Mouse (Mus musculus): ENCODE data around the gene Adra2a. TPM values are rescaled to one million over a fixed set of nuclear protein-coding genes. Genes with fewer than 3 reads are reported as not detected.

Gene Adra2a
- polyA plus RNA-seq (2012; rRNA removed) (0.09 and 0.11 TPM in 2 replicates), polyA plus RNA-seq (2014; fragmentation: Nextera tagmentation; extraction: Ambion mirVana) (0.04 and 0.10 TPM in 2 replicates)

- 60% methylated on average over 5 of the region's 5 CpGs for WGBS (ENCODE audit: insufficient replicate concordance)
These were observed at the start of gene Adra2a for GRCm38 (mm10) chr19:54043851-54044250. Gene Adra2a (plus strand): TSS chr19:54044151.

GRCm38 (mm10) chr19:53994276-53994675, 49.7 kb upstream of the Adra2a start:
- no peak overlapping the region for H3K9ac ChIP-seq (replicated peaks)
- ATAC-seq (ENCODE audit: insufficient read depth) (no peak), DNase-seq (ENCODE audit: low read depth in 3 of 3, low spot score in 3 of 3) (no peak)
- no peaks in the 10 kb centered on the region for H3K36me3 ChIP-seq (replicated peaks; ENCODE audit: control insufficient read depth, insufficient read depth, low read depth)
- H3K4me3 ChIP-seq (ENCODE audit: insufficient read depth in 1 of 2, low read depth in 2 of 2, low read length in 2 of 2), result no peak overlapping the region
- no peaks in the 10 kb centered on the region for H3K4me1 ChIP-seq (replicated peaks; ENCODE audit: control insufficient read depth in 2 of 2, insufficient read depth in 2 of 2, low read length in 1 of 2)
- H3K4me2 ChIP-seq (ENCODE audit: low read depth), result no peak overlapping the region
- WGBS (ENCODE audit: insufficient replicate concordance), result 69% methylated on average over 1 of the region's 1 CpGs
- H3K9me3 ChIP-seq (ENCODE audit: control insufficient read depth, low read length), result no peaks in the 10 kb centered on the region
- TF ChIP-seq EP300 (IDR thresholded peaks at IDR 0.05; ENCODE audit: low read depth) (no peak), CTCF (IDR thresholded peaks at IDR 0.05; ENCODE audit: low read depth) (no peak)
- H3K27ac ChIP-seq, result no peak overlapping the region
- no peaks in the 10 kb centered on the region for H3K27me3 ChIP-seq (ENCODE audit: control insufficient read depth, insufficient read depth, low read length)

More at GRCm38 (mm10) chr19:54043851-54044250, at the start of gene Adra2a:
- H3K4me1 ChIP-seq (replicated peaks; ENCODE audit: control insufficient read depth in 2 of 2, insufficient read depth in 2 of 2, low read length in 1 of 2), result no peaks in the 10 kb centered on the region; a peak in 1 of 4 replicates
- H3K4me3 ChIP-seq (ENCODE audit: insufficient read depth in 1 of 2, low read depth in 2 of 2, low read length in 2 of 2), result peak within 1 kb of the TSS; percentile 30 to 32; a peak in 3 of 4 replicates
- peak within 1 kb of the TSS; percentile 51 for H3K4me2 ChIP-seq (ENCODE audit: low read depth)
- H3K9ac ChIP-seq (replicated peaks), result no peak within 1 kb of the TSS
- DNase-seq (ENCODE audit: low read depth in 3 of 3, low spot score in 3 of 3) (no peak), ATAC-seq (ENCODE audit: insufficient read depth) (no peak)
- H3K36me3 ChIP-seq (replicated peaks; ENCODE audit: control insufficient read depth, insufficient read depth, low read depth), result no peaks in the 10 kb centered on the region
- H3K27me3 ChIP-seq (ENCODE audit: control insufficient read depth, insufficient read depth, low read length), result peaks cover 61% of the 10 kb centered on the region
- no peak for TF ChIP-seq CTCF (IDR thresholded peaks at IDR 0.05; ENCODE audit: low read depth)
- no peak for TF ChIP-seq EP300 (IDR thresholded peaks at IDR 0.05; ENCODE audit: low read depth)
- H3K9me3 ChIP-seq (ENCODE audit: control insufficient read depth, low read length), result no peaks in the 10 kb centered on the region
- no peak within 1 kb of the TSS for H3K27ac ChIP-seq

GRCm38 (mm10) chr19:54010973-54011372, 33.0 kb upstream of the Adra2a start:
- no peak for ATAC-seq (ENCODE audit: insufficient read depth)
- H3K9ac ChIP-seq (replicated peaks), result no peak overlapping the region
- no peak overlapping the region for H3K27ac ChIP-seq
- H3K9me3 ChIP-seq (ENCODE audit: control insufficient read depth, low read length), result no peaks in the 10 kb centered on the region
- no peak overlapping the region for H3K4me2 ChIP-seq (ENCODE audit: low read depth)
- H3K4me1 ChIP-seq (replicated peaks; ENCODE audit: control insufficient read depth in 2 of 2, insufficient read depth in 2 of 2, low read length in 1 of 2), result peaks cover 0 to 3% of the 10 kb centered on the region in 2 experiments; a peak in 1 of 4 replicates
- DNase-seq (ENCODE audit: low read depth in 3 of 3, low spot score in 3 of 3), result no peak
- H3K36me3 ChIP-seq (replicated peaks; ENCODE audit: control insufficient read depth, insufficient read depth, low read depth), result no peaks in the 10 kb centered on the region
- WGBS (ENCODE audit: insufficient replicate concordance), result 66% methylated on average over 4 of the region's 4 CpGs
- TF ChIP-seq EP300 (IDR thresholded peaks at IDR 0.05; ENCODE audit: low read depth) (no peak), CTCF (IDR thresholded peaks at IDR 0.05; ENCODE audit: low read depth) (no peak)
- H3K4me3 ChIP-seq (ENCODE audit: insufficient read depth in 1 of 2, low read depth in 2 of 2, low read length in 2 of 2), result no peak overlapping the region
- H3K27me3 ChIP-seq (ENCODE audit: control insufficient read depth, insufficient read depth, low read length), result no peaks in the 10 kb centered on the region

- no peaks in the 10 kb centered on the region for H3K36me3 ChIP-seq (replicated peaks; ENCODE audit: control insufficient read depth, insufficient read depth, low read depth)
- 82% methylated on average over 5 of the region's 5 CpGs for WGBS (ENCODE audit: insufficient replicate concordance)
- TF ChIP-seq CTCF (IDR thresholded peaks at IDR 0.05; ENCODE audit: low read depth) (no peak), EP300 (IDR thresholded peaks at IDR 0.05; ENCODE audit: low read depth) (no peak)
These were observed 29.0 kb upstream of the Adra2a start for GRCm38 (mm10) chr19:54014999-54015398.

GRCm38 (mm10) chr19:54015503-54015902, 28.4 kb upstream of the Adra2a start:
- H3K9me3 ChIP-seq (ENCODE audit: control insufficient read depth, low read length), result no peaks in the 10 kb centered on the region
- 80% methylated on average over 5 of the region's 5 CpGs for WGBS (ENCODE audit: insufficient replicate concordance)
- DNase-seq (ENCODE audit: low read depth in 3 of 3, low spot score in 3 of 3), result no peak
- no peak overlapping the region for H3K4me3 ChIP-seq (ENCODE audit: insufficient read depth in 1 of 2, low read depth in 2 of 2, low read length in 2 of 2)
- no peak overlapping the region for H3K4me2 ChIP-seq (ENCODE audit: low read depth)
- H3K9ac ChIP-seq (replicated peaks), result no peak overlapping the region
- no peak overlapping the region for H3K27ac ChIP-seq
- H3K27me3 ChIP-seq (ENCODE audit: control insufficient read depth, insufficient read depth, low read length), result no peaks in the 10 kb centered on the region
- TF ChIP-seq EP300 (IDR thresholded peaks at IDR 0.05; ENCODE audit: low read depth), result no peak
- TF ChIP-seq CTCF (IDR thresholded peaks at IDR 0.05; ENCODE audit: low read depth), result no peak
- 0 out of 4 replicates have a peak, but pooled peaks cover 0 to 3% of the 10 kb centered on the region in 2 experiments for H3K4me1 ChIP-seq (replicated peaks; ENCODE audit: control insufficient read depth in 2 of 2, insufficient read depth in 2 of 2, low read length in 1 of 2)
- ATAC-seq (ENCODE audit: insufficient read depth), result no peak
- H3K36me3 ChIP-seq (replicated peaks; ENCODE audit: control insufficient read depth, insufficient read depth, low read depth), result no peaks in the 10 kb centered on the region

More at GRCm38 (mm10) chr19:54014999-54015398, 29.0 kb upstream of the Adra2a start:
- ATAC-seq (ENCODE audit: insufficient read depth) (no peak), DNase-seq (ENCODE audit: low read depth in 3 of 3, low spot score in 3 of 3) (no peak)
- H3K9me3 ChIP-seq (ENCODE audit: control insufficient read depth, low read length), result no peaks in the 10 kb centered on the region
- H3K4me3 ChIP-seq (ENCODE audit: insufficient read depth in 1 of 2, low read depth in 2 of 2, low read length in 2 of 2), result no peak overlapping the region
- no peak overlapping the region for H3K27ac ChIP-seq
- H3K9ac ChIP-seq (replicated peaks), result no peak overlapping the region
- H3K4me2 ChIP-seq (ENCODE audit: low read depth), result no peak overlapping the region
- 0 out of 4 replicates have a peak, but pooled peaks cover 0 to 3% of the 10 kb centered on the region in 2 experiments for H3K4me1 ChIP-seq (replicated peaks; ENCODE audit: control insufficient read depth in 2 of 2, insufficient read depth in 2 of 2, low read length in 1 of 2)
- no peaks in the 10 kb centered on the region for H3K27me3 ChIP-seq (ENCODE audit: control insufficient read depth, insufficient read depth, low read length)

Data from liver, embryonic 14.5 days (tissue).